ENCODE assay signal across 10 mouse cellular contexts in genomic region chr10:24634288-24634687, GRCm38 (mm10). TPM values are rescaled to one million over a fixed set of nuclear protein-coding genes. Genes with fewer than 3 reads are reported as not detected.
DNase-seq lines count a peak whose midpoint lies in the region; ATAC-seq and TF ChIP-seq lines count a peak whose summit lies in the region.
"Had no signal": no experiment of that assay in that cellular context is flagged by ENCODE, and none has a peak within 500 bp of the region (broad histone marks: within the 10 kb centered on the region; RNA-seq: fewer than 3 reads in every experiment).

No protein-coding gene starts in this region.

- peak; percentile 28 for ATAC-seq in liver, embryonic 16.5 days (ENCODE audit: low read depth)
- ATAC-seq in heart, embryonic 14.5 days (ENCODE audit: insufficient number of reproducible peaks, insufficient read depth, low FRiP score, low read depth): peak; percentile 16; the same call in 1 of the 2 replicates
- ATAC-seq in stomach, embryonic 14.5 days (ENCODE audit: insufficient number of reproducible peaks, insufficient read depth, low FRiP score, low read depth): peak; percentile 7; the same call in 1 of the 2 replicates
- ATAC-seq: hindbrain, postnatal 0 days had no signal

- H3K4me3 ChIP-seq in liver, embryonic 16.5 days (ENCODE audit: low read depth, low read length): no peak overlapping the region
- no peak overlapping the region for H3K4me3 ChIP-seq in heart, embryonic 14.5 days (ENCODE audit: control insufficient read depth in 1 of 2, insufficient read depth in 1 of 2, low read depth in 1 of 2, low read length in 2 of 2)
- H3K4me3 ChIP-seq in stomach, embryonic 14.5 days (ENCODE audit: low read depth, low read length): no peak overlapping the region
- no peak overlapping the region for H3K4me3 ChIP-seq in cerebellum, adult 2 months (replicated peaks; ENCODE audit: insufficient read depth, low read depth, low read length)

- TF ChIP-seq CTCF in cerebellum, adult 2 months (IDR thresholded peaks at IDR 0.05; ENCODE audit: borderline replicate concordance, insufficient read depth, low read depth, low read length): no peak

- peaks cover 11% of the 10 kb centered on the region for H3K4me1 ChIP-seq in liver, embryonic 16.5 days (ENCODE audit: control insufficient read depth, low read depth, low read length)
- H3K4me1 ChIP-seq in heart, embryonic 14.5 days (ENCODE audit: control insufficient read depth in 2 of 2, insufficient read depth in 2 of 2, low read length in 2 of 2): peaks cover 7 to 28% of the 10 kb centered on the region in 2 experiments
- peaks cover 11% of the 10 kb centered on the region; the same call in 1 of the 2 replicates for H3K4me1 ChIP-seq in stomach, embryonic 14.5 days (ENCODE audit: control insufficient read depth, insufficient read depth, low read length)
- no peaks in the 10 kb centered on the region for H3K4me1 ChIP-seq in cerebellum, adult 2 months (ENCODE audit: control insufficient read depth, insufficient read depth, low read length)

- TF ChIP-seq POLR2A in cerebellum, adult 2 months (IDR thresholded peaks at IDR 0.05; ENCODE audit: borderline replicate concordance, insufficient read depth, low read length): no peak

- H3K9me3 ChIP-seq in liver, embryonic 16.5 days (replicated peaks; ENCODE audit: control insufficient read depth, low read length): no peaks in the 10 kb centered on the region
- H3K9me3 ChIP-seq in heart, embryonic 14.5 days (ENCODE audit: control insufficient read depth, low read length): no peaks in the 10 kb centered on the region
- no peaks in the 10 kb centered on the region for H3K9me3 ChIP-seq in stomach, embryonic 14.5 days (ENCODE audit: control insufficient read depth, low read depth, low read length)

- H3K27me3 ChIP-seq in liver, embryonic 16.5 days (ENCODE audit: control insufficient read depth, insufficient read depth, low read depth, low read length): no peaks in the 10 kb centered on the region
- no peaks in the 10 kb centered on the region for H3K27me3 ChIP-seq in heart, embryonic 14.5 days (ENCODE audit: control insufficient read depth, insufficient read depth, low read length)
- H3K27me3 ChIP-seq in stomach, embryonic 14.5 days (ENCODE audit: control insufficient read depth, insufficient read depth, low read length): no peaks in the 10 kb centered on the region
- H3K27me3 ChIP-seq in cerebellum, adult 2 months (ENCODE audit: control insufficient read depth, insufficient read depth, low read length): no peaks in the 10 kb centered on the region; the same call in 1 of the 2 replicates

- no peak overlapping the region for H3K4me2 ChIP-seq in liver, embryonic 16.5 days (ENCODE audit: low read depth, low read length)
- 0 out of 2 replicates have a peak overlapping the region, but pooled peaks have one; percentile 7 for H3K4me2 ChIP-seq in heart, embryonic 14.5 days (ENCODE audit: low read length)
- no peak overlapping the region for H3K4me2 ChIP-seq in stomach, embryonic 14.5 days (replicated peaks; ENCODE audit: low read depth, low read length)

- no peak overlapping the region for H3K9ac ChIP-seq in liver, embryonic 16.5 days (ENCODE audit: low read depth, low read length)
- H3K9ac ChIP-seq in heart, embryonic 14.5 days (ENCODE audit: low read length): no peak overlapping the region
- H3K9ac ChIP-seq in stomach, embryonic 14.5 days (replicated peaks; ENCODE audit: low read depth, low read length): no peak overlapping the region
- H3K9ac ChIP-seq: liver, embryonic 14.5 days had no signal

- peak overlapping the region; percentile 12; the same call in 1 of the 2 replicates for H3K27ac ChIP-seq in liver, embryonic 16.5 days (ENCODE audit: low read length)
- H3K27ac ChIP-seq in heart, embryonic 14.5 days (replicated peaks in 1 of 2; ENCODE audit: control insufficient read depth in 1 of 2, insufficient read depth in 1 of 2, low read depth in 2 of 2, low read length in 2 of 2): peak overlapping the region in 1 of 2 experiments; percentile 28; a peak in 1 of 4 replicates
- H3K27ac ChIP-seq in stomach, embryonic 14.5 days (ENCODE audit: low read length): peak overlapping the region; percentile 21; the same call in 1 of the 2 replicates
- H3K27ac ChIP-seq in cerebellum, adult 2 months (ENCODE audit: insufficient read depth, low read length): no peak overlapping the region
- H3K27ac ChIP-seq: hindbrain, postnatal 0 days; liver, embryonic 14.5 days had no signal

- no peaks in the 10 kb centered on the region for H3K36me3 ChIP-seq in liver, embryonic 16.5 days (ENCODE audit: control insufficient read depth, insufficient read depth)
- no peaks in the 10 kb centered on the region for H3K36me3 ChIP-seq in heart, embryonic 14.5 days (ENCODE audit: control insufficient read depth, insufficient read depth, low read length)
- H3K36me3 ChIP-seq in stomach, embryonic 14.5 days (ENCODE audit: control insufficient read depth, insufficient read depth, low read length): no peaks in the 10 kb centered on the region

- no peak for DNase-seq in liver
- peak; percentile 66 for DNase-seq in kidney, postnatal 10 days
- no peak for DNase-seq in c-Kit-positive CD71-positive TER-119-positive erythroid progenitor cells, embryonic 14.5 days (ENCODE audit: low spot score)
- no peak for DNase-seq in testis, postnatal 10 days (ENCODE audit: low spot score)
- DNase-seq in cerebellum, adult 2 months: no peak

- WGBS in liver, embryonic 16.5 days (ENCODE audit: insufficient replicate concordance): 56% methylated on average over 9 of the region's 9 CpGs
- 50% methylated on average over 9 of the region's 9 CpGs for WGBS in heart, embryonic 14.5 days
- 57% methylated on average over 9 of the region's 9 CpGs for WGBS in stomach, embryonic 14.5 days
- 62% methylated on average over 9 of the region's 9 CpGs for WGBS in cerebellum, adult 2 months

RNA-seq across cellular contexts. Expression of gene Ccn2, which starts 39.0 kb away (rescaled TPM):
- polyA plus RNA-seq in liver, embryonic 16.5 days (2015; fragmentation: Nextera tagmentation; extraction: Ambion mirVana): 0.70 and 0.92 TPM in 2 replicates
- 21.3 and 29.5 TPM in 2 replicates for polyA plus RNA-seq in heart, embryonic 14.5 days (2014; fragmentation: Nextera tagmentation; extraction: Ambion mirVana)
- polyA plus RNA-seq in stomach, embryonic 14.5 days (2014; fragmentation: Nextera tagmentation; extraction: Ambion mirVana): 11.3 and 12.5 TPM in 2 replicates
- 9.8 TPM in 2 replicates for polyA plus RNA-seq in cerebellum, adult 2 months (2012; rRNA removed)
